Mouse (Mus musculus) cerebellum, adult 2 months (tissue): ENCODE results near the gene Imp3.

Experiments
- CTCF ChIP-seq: fragments of 200-500 bp; IDR thresholded peaks from 2 replicates; pipeline ENCODE4 v1.5.1; 2011; ENCODE audit warnings: low read depth, mild to moderate bottlenecking, control low read depth, low read length, moderate library complexity, borderline replicate concordance; ENCODE audit not compliant: insufficient read depth
- POLR2A ChIP-seq: fragments of 200-500 bp; IDR thresholded peaks from 2 replicates; pipeline ENCODE4 v1.6.1; 2011; ENCODE audit warnings: low read length, control low read depth, borderline replicate concordance; ENCODE audit not compliant: insufficient read depth

DNA sequence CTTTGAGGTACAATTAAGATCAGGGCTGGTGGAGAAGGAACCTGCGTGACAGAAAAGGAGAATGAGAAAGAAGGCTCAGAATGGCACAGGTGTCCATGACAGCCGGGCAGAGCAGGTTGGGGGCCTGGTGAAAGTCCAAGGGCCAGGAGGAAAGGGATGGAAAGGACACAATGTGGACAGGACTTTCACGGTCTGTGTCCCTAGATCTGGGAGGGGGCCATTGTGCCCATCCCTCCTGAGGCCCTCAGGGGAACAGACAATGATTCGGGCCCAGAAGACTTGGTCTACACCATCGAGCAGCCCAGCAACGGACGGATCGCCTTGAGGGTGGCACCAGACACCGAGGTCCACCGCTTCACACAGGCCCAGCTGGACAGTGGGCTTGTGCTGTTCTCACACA lies 45.2 kb upstream of the Imp3 start:
- no peak for TF ChIP-seq CTCF
- TF ChIP-seq POLR2A = no peak
